Mouse (Mus musculus) heart, adult 9 months (tissue): Measurements from ENCODE around the gene Tmem87a.

ENCODE experiments used
- DNase-seq, 2 experiments: peaks; one replicate each; pipeline ENCODE4 v3.0.0; 2022; ENCODE audit warnings: low spot score in 2 of 2

The Tmem87a gene

GRCm38 (mm10) chr2:120366501-120366900 is 37.4 kb downstream of the Tmem87a start:
- DNase-seq = no peak

GRCm38 (mm10) chr2:120360425-120360824 is 43.5 kb downstream of the Tmem87a start:
- no peak for DNase-seq

GRCm38 (mm10) chr2:120352682-120353646 is 50.9 kb downstream of the Tmem87a start, which contains the start of gene Vps39:
Vps39 (minus strand) TSS chr2:120353137.
- peak; percentile 89 to 90 for DNase-seq

- DNase-seq = no peak
These were observed 52.6 kb downstream of the Tmem87a start for GRCm38 (mm10) chr2:120351321-120351720.

- peak; percentile 30 to 70 for DNase-seq
These were observed 55.8 kb downstream of the Tmem87a start for GRCm38 (mm10) chr2:120348120-120348519.

- no peak for DNase-seq
These were observed 62.2 kb downstream of the Tmem87a start for GRCm38 (mm10) chr2:120341741-120342140.

- no peak for DNase-seq
These were observed 66.0 kb downstream of the Tmem87a start for GRCm38 (mm10) chr2:120337886-120338285.

- DNase-seq = no peak
These were observed 72.3 kb downstream of the Tmem87a start for GRCm38 (mm10) chr2:120331575-120331974.

GRCm38 (mm10) chr2:120315077-120315476 is 88.8 kb downstream of the Tmem87a start:
- no peak for DNase-seq

GRCm38 (mm10) chr2:120314487-120314886 is 89.4 kb downstream of the Tmem87a start:
- no peak for DNase-seq

- DNase-seq = no peak
These were observed 89.9 kb downstream of the Tmem87a start, which contains the start of gene Pla2g4f for GRCm38 (mm10) chr2:120313976-120314375. Pla2g4f (minus strand) TSS chr2:120314165.

- DNase-seq = no peak
These were observed 91.6 kb downstream of the Tmem87a start for GRCm38 (mm10) chr2:120312276-120312825.
